Mouse (Mus musculus) olfactory bulb, adult 2 months (tissue): ENCODE measurements at regions not wholly inside any gene's neighbourhood (a gene's known extent, or its start where the extent isn't known, plus 50 kb on each side); places are given as distances from the start of the nearest gene placed in this dataset.

Experiments
- CTCF ChIP-seq: fragments of 200-500 bp; IDR thresholded peaks from 2 replicates; pipeline ENCODE4 v1.5.1; 2012; ENCODE audit warnings: low read depth, mild to moderate bottlenecking, low read length, moderate library complexity; ENCODE audit not compliant: insufficient read depth
- POLR2A ChIP-seq: fragments of 200-500 bp; IDR thresholded peaks from 2 replicates; pipeline ENCODE4 v1.6.1; 2012; ENCODE audit warnings: mild to moderate bottlenecking, low read depth, low read length, moderate library complexity; ENCODE audit not compliant: insufficient read depth

DNA sequence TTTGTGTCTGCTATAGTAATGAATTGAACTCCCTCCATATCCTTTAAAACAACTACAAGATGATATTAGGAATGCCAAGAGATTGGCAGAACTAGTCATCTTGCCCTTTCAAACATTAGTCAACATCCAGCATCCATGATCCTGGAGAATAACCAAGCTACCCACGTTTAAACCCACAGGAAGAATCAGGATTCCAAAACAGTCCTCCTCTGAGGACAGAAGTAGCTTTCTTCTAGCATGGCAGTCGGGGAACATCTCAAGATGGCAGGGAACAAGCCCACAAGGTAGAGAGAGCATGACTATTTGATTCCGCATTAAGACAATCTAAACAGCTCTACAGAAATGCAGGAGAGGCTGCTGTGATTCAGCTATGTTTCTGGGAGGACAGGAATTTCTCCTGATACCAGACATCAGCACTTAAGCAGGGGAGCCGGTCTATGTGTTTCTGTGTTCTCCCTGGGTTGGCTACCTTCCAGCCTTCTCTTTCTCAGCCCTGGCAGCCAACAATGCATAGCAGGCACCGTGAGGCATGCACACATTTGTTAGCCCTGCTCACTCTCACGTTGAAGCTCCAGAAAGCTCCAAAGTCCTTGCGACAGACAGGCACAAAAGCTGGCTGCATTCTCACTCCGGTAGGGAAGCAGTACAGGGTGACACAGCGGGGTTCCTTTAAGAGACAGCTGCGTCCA is 138.8 kb downstream of the Dhx15 start:
- no peak for TF ChIP-seq CTCF
- no peak for TF ChIP-seq POLR2A
